Mouse (Mus musculus) liver, embryonic 12.5 days (tissue): ENCODE results near the gene Tubb1. TPM values are rescaled to one million over a fixed set of nuclear protein-coding genes. Genes with fewer than 3 reads are reported as not detected.

Source experiments
- ATAC-seq: fragments of 200-750 bp; cut with Nextera tagmentation; 2 replicates; pipeline ENCODE4 v1.8.0; 2017; ENCODE audit warnings: moderate number of reproducible peaks, mild to moderate bottlenecking, moderate library complexity
- H3K27ac ChIP-seq: fragments of 300-500 bp; sonication (generic); 2 replicates; pipeline ENCODE4 v1.5.1; 2016; ENCODE audit warnings: mild to moderate bottlenecking
- H3K27me3 ChIP-seq: fragments of 300-500 bp; sonication (generic); replicated peaks from 2 replicates; pipeline ENCODE4 v1.6.1; 2016; ENCODE audit warnings: mild to moderate bottlenecking, moderate library complexity
- H3K36me3 ChIP-seq: fragments of 300-500 bp; sonication (generic); 2 replicates; pipeline ENCODE4 v1.6.1; 2016; ENCODE audit warnings: mild to moderate bottlenecking, moderate library complexity
- H3K4me1 ChIP-seq: fragments of 300-500 bp; sonication (generic); 2 replicates; pipeline ENCODE4 v1.6.1; 2016
- H3K4me2 ChIP-seq: fragments of 300-500 bp; sonication (generic); 2 replicates; pipeline ENCODE4 v1.6.1; 2016; ENCODE audit warnings: mild to moderate bottlenecking, moderate library complexity
- H3K4me3 ChIP-seq: fragments of 300-500 bp; sonication (generic); 2 replicates; pipeline ENCODE4 v1.5.1; 2016; ENCODE audit warnings: mild to moderate bottlenecking, moderate library complexity
- H3K9ac ChIP-seq: fragments of 300-500 bp; sonication (generic); 2 replicates; pipeline ENCODE4 v1.6.1; 2016; ENCODE audit warnings: mild to moderate bottlenecking, moderate library complexity
- H3K9me3 ChIP-seq: fragments of 300-500 bp; sonication (generic); replicated peaks from 2 replicates; pipeline ENCODE4 v1.6.1; 2016; ENCODE audit warnings: mild to moderate bottlenecking, moderate library complexity
- WGBS: fragments of 180-500 bp; shearing (Covaris S2); methylation state at CpG from one replicate; pipeline ENCODE4 v1.1.7; 2016; ENCODE audit not compliant: insufficient replicate concordance; 5-methylcytosine and 5-hydroxymethylcytosine counted together
- polyA plus RNA-seq: library from polyadenylated mRNA; unstranded; fragments of >200 nt; fragmentation: Nextera tagmentation; extraction: Ambion mirVana; gene quantifications from 2 replicates; pipeline ENCODE4 v1.2.1, GENCODE M21; 2016

The Tubb1 gene
- polyA plus RNA-seq, 1 experiment from 2014 or later = 55.7 TPM

DNA sequence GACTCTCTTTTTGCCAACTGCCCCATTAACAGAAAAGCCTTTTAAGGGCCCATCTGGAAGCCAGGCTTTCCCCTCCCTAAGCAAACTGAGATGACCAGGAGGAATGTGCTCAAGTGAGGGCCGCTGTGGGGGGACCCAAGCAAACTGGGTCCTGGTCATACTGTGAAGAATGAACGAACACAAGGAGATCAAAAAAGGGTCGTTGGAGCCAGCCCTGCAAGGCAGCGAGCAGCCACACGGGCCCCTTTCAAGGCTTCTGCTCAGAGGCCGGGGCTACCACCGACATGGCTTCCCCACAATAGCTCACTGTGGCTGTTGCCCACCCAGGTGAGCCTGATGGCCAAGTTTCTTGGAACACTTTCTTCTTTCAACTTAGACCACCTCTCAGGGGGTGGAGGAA, 4.0 kb upstream of the Tubb1 start:
- Histone ChIP-seq H3K4me2 (no peak overlapping the region), H3K4me3 (no peak overlapping the region), H3K27ac (no peak overlapping the region), H3K9me3 (no peaks in the 10 kb centered on the region), H3K4me1 (peaks cover 40% of the 10 kb centered on the region), H3K36me3 (no peaks in the 10 kb centered on the region), H3K27me3 (peaks cover 16% of the 10 kb centered on the region), H3K9ac (no peak overlapping the region)
- 60% methylated on average over 7 of the region's 7 CpGs for WGBS
- no peak for ATAC-seq

DNA sequence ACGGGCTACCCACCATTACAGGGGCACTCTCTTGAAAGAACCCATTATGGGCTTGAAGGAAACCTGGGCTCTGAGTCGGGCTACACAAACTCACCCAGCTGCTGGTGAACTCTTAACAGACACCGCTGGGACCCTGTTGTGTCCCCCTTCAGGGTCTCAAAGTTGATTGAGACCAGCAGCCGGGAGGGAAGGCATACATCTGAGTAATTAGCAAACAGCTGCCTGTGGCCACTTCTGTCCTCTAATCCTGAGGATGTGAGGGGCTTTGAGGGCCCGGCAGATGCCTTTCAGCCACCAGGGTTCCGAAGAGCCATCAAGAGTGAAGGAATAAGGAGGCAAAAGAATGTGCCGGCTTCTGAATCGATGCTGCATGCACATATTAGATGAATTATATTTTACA, 3.6 kb upstream of the Tubb1 start:
- no peak overlapping the region for H3K4me2 ChIP-seq
- H3K27me3 ChIP-seq = peaks cover 16% of the 10 kb centered on the region
- no peak overlapping the region for H3K27ac ChIP-seq
- no peaks in the 10 kb centered on the region for H3K9me3 ChIP-seq
- H3K36me3 ChIP-seq = no peaks in the 10 kb centered on the region
- no peak for ATAC-seq
- H3K9ac ChIP-seq = no peak overlapping the region
- peaks cover 42% of the 10 kb centered on the region for H3K4me1 ChIP-seq
- 70% methylated on average over 8 of the region's 8 CpGs for WGBS
- H3K4me3 ChIP-seq = no peak overlapping the region

DNA sequence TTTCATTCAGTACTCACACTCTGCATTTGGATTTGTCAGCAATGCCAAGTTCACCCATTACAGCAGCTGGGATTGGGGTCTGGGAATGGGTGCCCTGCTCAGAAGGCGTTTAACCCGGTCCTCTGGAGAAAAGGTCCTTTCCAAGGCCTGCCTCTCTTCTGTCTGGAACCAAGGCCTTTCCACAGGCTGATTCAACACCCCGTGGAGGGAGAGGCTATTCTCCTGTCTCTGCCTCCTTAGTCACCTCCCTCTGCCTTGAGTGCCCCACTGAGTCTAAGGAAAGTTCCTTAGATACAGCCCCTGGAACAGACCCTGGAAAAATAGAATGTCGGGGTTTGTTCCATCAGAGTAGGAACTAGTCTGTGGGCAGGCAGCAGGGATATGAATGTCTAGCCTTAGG, 2.1 kb upstream of the Tubb1 start:
- H3K9ac ChIP-seq = no peak overlapping the region
- no peak for ATAC-seq
- H3K9me3 ChIP-seq = no peaks in the 10 kb centered on the region
- no peaks in the 10 kb centered on the region for H3K36me3 ChIP-seq
- H3K4me3 ChIP-seq = no peak overlapping the region
- H3K4me2 ChIP-seq = no peak overlapping the region
- H3K4me1 ChIP-seq = peaks cover 57% of the 10 kb centered on the region
- no peak overlapping the region for H3K27ac ChIP-seq
- H3K27me3 ChIP-seq = peaks cover 16% of the 10 kb centered on the region
- 71% methylated on average over 4 of the region's 4 CpGs for WGBS

DNA sequence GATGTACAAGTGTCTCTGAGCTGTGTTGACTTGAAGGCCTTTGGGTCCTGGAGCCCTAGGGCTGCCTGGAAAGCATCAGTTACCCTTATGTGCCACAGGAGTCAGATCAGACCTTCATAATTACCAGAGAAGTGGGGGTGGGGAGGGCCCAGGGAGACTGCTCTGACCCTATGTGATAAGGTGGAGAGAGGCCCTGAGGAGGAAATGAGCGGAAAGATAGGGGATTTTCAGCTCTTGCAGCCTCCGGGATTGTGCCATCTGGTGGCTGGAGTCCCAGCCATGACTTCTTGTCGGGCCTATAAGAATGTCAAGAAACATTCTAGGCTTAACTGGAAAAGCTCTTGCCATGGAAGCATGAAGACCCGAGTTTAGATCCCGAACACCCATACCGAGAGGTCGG, 3.2 kb downstream of the Tubb1 start:
- WGBS = 23% methylated on average over 7 of the region's 7 CpGs
- peak; percentile 96 for ATAC-seq
- peak overlapping the region; percentile 51 for H3K4me2 ChIP-seq
- H3K4me3 ChIP-seq = peak overlapping the region; percentile 24; the same call in 1 of the 2 replicates
- no peaks in the 10 kb centered on the region for H3K9me3 ChIP-seq
- H3K27me3 ChIP-seq = 0 out of 2 replicates have a peak, but pooled peaks cover 7% of the 10 kb centered on the region
- H3K9ac ChIP-seq = peak overlapping the region; percentile 54
- peak overlapping the region; percentile 86 for H3K27ac ChIP-seq
- H3K36me3 ChIP-seq = peaks cover 2% of the 10 kb centered on the region; the same call in 1 of the 2 replicates
- H3K4me1 ChIP-seq = peaks cover 57% of the 10 kb centered on the region

DNA sequence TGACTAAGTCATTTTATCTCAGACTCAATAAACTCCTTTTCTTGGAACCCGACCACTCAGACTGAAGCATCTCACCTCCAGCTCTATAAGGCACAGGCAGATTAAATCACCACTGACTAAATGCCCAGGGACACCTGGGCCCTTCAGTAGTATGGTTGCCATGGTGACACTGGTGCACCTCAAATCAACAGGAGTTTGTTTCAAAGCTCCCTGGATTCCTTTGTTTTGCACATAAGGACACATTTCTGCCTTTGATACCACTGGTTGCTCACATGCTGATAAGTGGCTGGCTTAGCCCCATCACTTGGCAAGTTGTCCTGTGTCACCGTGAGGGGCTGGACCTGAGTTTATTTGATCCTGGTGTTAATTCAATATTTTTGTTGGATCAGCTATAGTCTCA, 8.9 kb downstream of the Tubb1 start:
- no peak overlapping the region for H3K27ac ChIP-seq
- H3K36me3 ChIP-seq = peaks cover 36% of the 10 kb centered on the region
- 70% methylated on average over 2 of the region's 2 CpGs for WGBS
- no peak overlapping the region for H3K4me3 ChIP-seq
- peaks cover 30% of the 10 kb centered on the region for H3K4me1 ChIP-seq
- 0 out of 2 replicates have a peak, but pooled peaks cover 7% of the 10 kb centered on the region for H3K27me3 ChIP-seq
- no peak overlapping the region for H3K4me2 ChIP-seq
- ATAC-seq = no peak
- no peaks in the 10 kb centered on the region for H3K9me3 ChIP-seq
- H3K9ac ChIP-seq = no peak overlapping the region

DNA sequence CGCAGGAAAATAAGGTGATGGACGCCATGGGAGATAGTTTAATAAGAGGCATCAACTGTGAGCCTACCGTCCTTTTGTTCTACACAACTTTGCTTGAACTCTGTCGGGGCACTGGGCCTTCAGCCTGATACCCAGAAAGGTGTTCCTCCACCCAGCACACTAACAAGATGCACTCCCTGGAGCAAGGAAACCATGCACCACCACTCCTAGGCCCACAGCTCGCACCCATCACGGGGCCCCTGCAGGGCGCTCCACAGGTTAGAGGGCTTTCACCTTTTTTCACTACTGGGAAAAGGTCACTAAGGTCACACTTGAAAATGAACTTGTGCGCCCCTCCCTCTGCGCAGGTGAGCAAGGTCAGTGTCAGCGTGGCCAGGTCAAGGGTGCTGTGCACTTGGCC, 12.9 kb downstream of the Tubb1 start:
- no peaks in the 10 kb centered on the region for H3K9me3 ChIP-seq
- peaks cover 32% of the 10 kb centered on the region for H3K4me1 ChIP-seq
- H3K27me3 ChIP-seq = no peaks in the 10 kb centered on the region
- peak overlapping the region; percentile 75 for H3K4me3 ChIP-seq
- WGBS = 25% methylated on average over 10 of the region's 10 CpGs
- peaks cover 75% of the 10 kb centered on the region for H3K36me3 ChIP-seq
- peak overlapping the region; percentile 77 for H3K27ac ChIP-seq
- peak overlapping the region; percentile 90 for H3K4me2 ChIP-seq
- ATAC-seq = peak; percentile 12; the same call in 1 of the 2 replicates
- H3K9ac ChIP-seq = peak overlapping the region; percentile 84

DNA sequence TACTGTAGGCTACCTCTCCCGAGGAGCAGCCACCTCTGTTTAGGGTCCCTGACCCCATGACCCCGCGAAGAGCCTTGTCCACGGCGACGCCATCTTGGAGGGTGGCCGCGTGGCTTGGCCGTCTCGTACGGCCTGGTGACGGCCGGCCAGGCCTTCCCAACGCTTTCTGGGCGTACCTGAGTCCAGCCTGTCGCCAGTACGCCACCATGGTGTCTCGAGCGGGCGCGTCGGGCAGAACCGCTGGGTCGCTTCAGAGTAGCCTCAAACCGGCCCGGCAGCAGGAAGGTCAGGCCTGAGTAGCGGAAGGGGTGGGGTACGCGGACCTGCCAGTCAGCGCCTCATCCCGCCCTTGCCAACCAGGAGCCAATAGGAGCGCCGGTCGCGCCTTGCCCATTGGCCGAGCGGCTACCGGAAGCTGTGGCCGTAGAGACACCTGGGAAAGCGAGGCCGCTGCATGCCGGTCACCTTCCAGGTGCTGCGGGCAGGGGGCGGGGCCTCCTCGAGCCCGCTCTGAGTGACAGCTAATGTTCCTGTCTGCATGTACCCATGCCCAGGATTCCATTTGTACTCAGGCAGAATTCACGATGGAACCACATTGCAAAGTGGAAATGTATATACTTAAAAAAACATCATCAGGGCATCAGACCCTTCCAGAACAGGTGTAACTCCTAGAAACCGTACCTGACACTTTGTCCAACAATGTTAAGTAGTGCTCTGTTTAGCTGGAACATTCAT, 13.5 kb downstream of the Tubb1 start, which contains the start of gene Atp5e:
Atp5e (minus strand) TSS at position 317 of the 735 bp plus-strand sequence.
- peak; percentile 100 for ATAC-seq
- peaks cover 78% of the 10 kb centered on the region for H3K36me3 ChIP-seq
- H3K4me3 ChIP-seq = peak within 1 kb of the TSS; percentile 75
- H3K9ac ChIP-seq = peak within 1 kb of the TSS; percentile 84
- WGBS = 2% methylated on average over 48 of the region's 48 CpGs
- peak within 1 kb of the TSS; percentile 77 for H3K27ac ChIP-seq
- no peaks in the 10 kb centered on the region for H3K9me3 ChIP-seq
- peaks cover 35% of the 10 kb centered on the region for H3K4me1 ChIP-seq
- peak within 1 kb of the TSS; percentile 90 for H3K4me2 ChIP-seq
- no peaks in the 10 kb centered on the region for H3K27me3 ChIP-seq

GRCm38 (mm10) chr2:174470333-174470732, 19.8 kb downstream of the Tubb1 start:
- H3K27ac ChIP-seq = peak overlapping the region; percentile 90; the same call in 1 of the 2 replicates
- H3K4me2 ChIP-seq = peak overlapping the region; percentile 94
- H3K27me3 ChIP-seq = no peaks in the 10 kb centered on the region
- H3K4me1 ChIP-seq = peaks cover 54% of the 10 kb centered on the region
- 16% methylated on average over 4 of the region's 4 CpGs for whole genome bisulfite sequencing
- H3K9me3 ChIP-seq = no peaks in the 10 kb centered on the region
- peak overlapping the region; percentile 92; the same call in 1 of the 2 replicates for H3K4me3 ChIP-seq
- no peak overlapping the region for H3K9ac ChIP-seq
- no peak for ATAC-seq
- H3K36me3 ChIP-seq = peaks cover 62% of the 10 kb centered on the region

- WGBS = 79% methylated on average over 7 of the region's 7 CpGs
- Histone ChIP-seq H3K9me3 (no peaks in the 10 kb centered on the region), H3K27me3 (no peaks in the 10 kb centered on the region), H3K27ac (peak overlapping the region; percentile 90), H3K4me1 (peaks cover 54% of the 10 kb centered on the region), H3K4me2 (peak overlapping the region; percentile 94), H3K4me3 (peak overlapping the region; percentile 92), H3K9ac (peak overlapping the region; percentile 92), H3K36me3 (peaks cover 56% of the 10 kb centered on the region)
- ATAC-seq = no peak
Observed at GRCm38 (mm10) chr2:174470786-174471405, 20.4 kb downstream of the Tubb1 start.

GRCm38 (mm10) chr2:174472407-174472806, 21.9 kb downstream of the Tubb1 start:
- Histone ChIP-seq H3K4me2 (peak overlapping the region; percentile 94), H3K4me1 (peaks cover 54% of the 10 kb centered on the region), H3K9me3 (no peaks in the 10 kb centered on the region), H3K27me3 (0 out of 2 replicates have a peak, but pooled peaks cover 2% of the 10 kb centered on the region), H3K9ac (peak overlapping the region; percentile 92), H3K4me3 (peak overlapping the region; percentile 92), H3K36me3 (peaks cover 41% of the 10 kb centered on the region), H3K27ac (peak overlapping the region; percentile 90)
- peak; percentile 36 for ATAC-seq
- 3% methylated on average over 30 of the region's 30 CpGs for WGBS

GRCm38 (mm10) chr2:174472818-174473549, 22.5 kb downstream of the Tubb1 start, which contains the start of gene Prelid3b:
Prelid3b (minus strand) TSS chr2:174473081.
- H3K27me3 ChIP-seq = 0 out of 2 replicates have a peak, but pooled peaks cover 4% of the 10 kb centered on the region
- peak within 1 kb of the TSS; percentile 92 for H3K9ac ChIP-seq
- peaks cover 53% of the 10 kb centered on the region for H3K4me1 ChIP-seq
- peak within 1 kb of the TSS; percentile 92 for H3K4me3 ChIP-seq
- peak; percentile 95 for ATAC-seq
- H3K4me2 ChIP-seq = peak within 1 kb of the TSS; percentile 94
- H3K9me3 ChIP-seq = no peaks in the 10 kb centered on the region
- peaks cover 35% of the 10 kb centered on the region for H3K36me3 ChIP-seq
- peak within 1 kb of the TSS; percentile 94 for H3K27ac ChIP-seq
- under 1% methylated on average over 53 of the region's 53 CpGs for WGBS
